Mouse (Mus musculus): ENCODE measurements around the gene Glyat. TPM values are rescaled to one million over a fixed set of nuclear protein-coding genes. Genes with fewer than 3 reads are reported as not detected.

Gene Glyat
- polyA plus RNA-seq (2015; fragmentation: Nextera tagmentation; extraction: Ambion mirVana) = not detected in 2 replicates

DNA sequence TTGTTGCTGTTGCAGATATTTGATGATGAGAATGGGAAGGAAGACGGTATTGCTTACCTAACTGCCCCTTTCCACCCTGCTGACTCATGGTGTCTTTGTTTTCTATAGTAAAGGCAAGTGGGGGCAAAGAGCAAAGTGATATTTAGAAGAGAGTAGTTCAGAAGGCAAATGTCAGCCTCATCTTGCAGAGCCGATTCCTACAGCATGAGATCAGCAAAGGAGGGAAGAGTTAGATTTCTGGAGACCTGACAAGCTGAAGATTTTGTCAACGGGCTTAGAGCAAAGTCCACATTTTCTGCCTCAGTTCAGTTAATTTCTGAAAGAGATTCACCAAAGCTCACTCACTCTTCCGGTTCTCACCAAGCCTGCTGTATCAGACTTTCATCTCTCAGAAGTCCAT lies at the start of gene Glyat:
Gene Glyat (plus strand): TSS at position 133 of the 400 bp plus-strand sequence.
- H3K4me3 ChIP-seq = no peak within 1 kb of the TSS
- no peak within 1 kb of the TSS for H3K9ac ChIP-seq
- H3K4me1 ChIP-seq = no peaks in the 10 kb centered on the region
- no peak for ATAC-seq
- 87% methylated on average over 4 of the region's 4 CpGs for WGBS
- H3K4me2 ChIP-seq = no peak within 1 kb of the TSS
- H3K27ac ChIP-seq = no peak within 1 kb of the TSS
- no peaks in the 10 kb centered on the region for H3K9me3 ChIP-seq (replicated peaks)
- no peaks in the 10 kb centered on the region for H3K36me3 ChIP-seq (ENCODE audit: poor library complexity, severe bottlenecking)
- no peaks in the 10 kb centered on the region for H3K27me3 ChIP-seq

GRCm38 (mm10) chr19:12585310-12585709 lies 47.8 kb upstream of the Glyat start:
- 92% methylated on average over 4 of the region's 4 CpGs for WGBS
- peaks cover 6% of the 10 kb centered on the region for H3K36me3 ChIP-seq (ENCODE audit: poor library complexity, severe bottlenecking)
- H3K4me2 ChIP-seq = no peak overlapping the region
- H3K9ac ChIP-seq = no peak overlapping the region
- H3K27ac ChIP-seq = no peak overlapping the region
- H3K4me3 ChIP-seq = no peak overlapping the region
- H3K27me3 ChIP-seq = no peaks in the 10 kb centered on the region
- no peaks in the 10 kb centered on the region for H3K4me1 ChIP-seq
- no peaks in the 10 kb centered on the region for H3K9me3 ChIP-seq (replicated peaks)
- ATAC-seq = no peak

GRCm38 (mm10) chr19:12591908-12592307 lies 41.2 kb upstream of the Glyat start:
- no peak overlapping the region for H3K4me3 ChIP-seq
- ATAC-seq = peak; percentile 63
- no peak overlapping the region for H3K27ac ChIP-seq
- no peak overlapping the region for H3K4me2 ChIP-seq
- H3K9ac ChIP-seq = no peak overlapping the region
- peaks cover 3% of the 10 kb centered on the region; the same call in 1 of the 2 replicates for H3K27me3 ChIP-seq
- peaks cover 11% of the 10 kb centered on the region; the same call in 1 of the 2 replicates for H3K4me1 ChIP-seq
- WGBS = 6% methylated on average over 1 of the region's 1 CpGs
- no peaks in the 10 kb centered on the region for H3K9me3 ChIP-seq (replicated peaks)
- peaks cover 2% of the 10 kb centered on the region for H3K36me3 ChIP-seq (ENCODE audit: poor library complexity, severe bottlenecking)

DNA sequence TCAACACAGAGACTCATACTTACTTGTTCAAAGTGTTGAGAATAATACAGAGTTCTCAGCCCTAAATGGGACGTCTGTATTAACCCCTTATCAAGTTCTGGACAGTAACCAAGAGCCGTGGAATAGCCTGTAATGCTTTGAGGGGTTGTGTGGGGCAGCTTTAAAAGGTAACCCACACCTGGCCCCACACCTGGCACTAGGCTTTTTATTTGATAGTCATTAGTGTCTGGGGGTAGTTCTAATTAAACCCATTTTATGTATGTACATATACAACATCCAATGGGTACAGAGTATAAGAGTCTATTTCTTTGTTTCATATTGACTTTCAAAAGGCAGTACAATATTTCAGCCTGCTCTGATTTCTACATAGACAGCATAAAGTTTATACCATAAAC lies 38.0 kb upstream of the Glyat start:
- peak overlapping the region; percentile 63 for H3K4me3 ChIP-seq
- H3K27ac ChIP-seq = no peak overlapping the region; the same call in 1 of the 2 replicates
- no peaks in the 10 kb centered on the region for H3K36me3 ChIP-seq (ENCODE audit: poor library complexity, severe bottlenecking)
- H3K9ac ChIP-seq = no peak overlapping the region
- peaks cover 11% of the 10 kb centered on the region; the same call in 1 of the 2 replicates for H3K4me1 ChIP-seq
- no peaks in the 10 kb centered on the region for H3K9me3 ChIP-seq (replicated peaks)
- peaks cover 5% of the 10 kb centered on the region; the same call in 1 of the 2 replicates for H3K27me3 ChIP-seq
- H3K4me2 ChIP-seq = peak overlapping the region; percentile 98
- WGBS = 51% methylated on average over 2 of the region's 2 CpGs
- ATAC-seq = no peak; the same call in 1 of the 2 replicates

DNA sequence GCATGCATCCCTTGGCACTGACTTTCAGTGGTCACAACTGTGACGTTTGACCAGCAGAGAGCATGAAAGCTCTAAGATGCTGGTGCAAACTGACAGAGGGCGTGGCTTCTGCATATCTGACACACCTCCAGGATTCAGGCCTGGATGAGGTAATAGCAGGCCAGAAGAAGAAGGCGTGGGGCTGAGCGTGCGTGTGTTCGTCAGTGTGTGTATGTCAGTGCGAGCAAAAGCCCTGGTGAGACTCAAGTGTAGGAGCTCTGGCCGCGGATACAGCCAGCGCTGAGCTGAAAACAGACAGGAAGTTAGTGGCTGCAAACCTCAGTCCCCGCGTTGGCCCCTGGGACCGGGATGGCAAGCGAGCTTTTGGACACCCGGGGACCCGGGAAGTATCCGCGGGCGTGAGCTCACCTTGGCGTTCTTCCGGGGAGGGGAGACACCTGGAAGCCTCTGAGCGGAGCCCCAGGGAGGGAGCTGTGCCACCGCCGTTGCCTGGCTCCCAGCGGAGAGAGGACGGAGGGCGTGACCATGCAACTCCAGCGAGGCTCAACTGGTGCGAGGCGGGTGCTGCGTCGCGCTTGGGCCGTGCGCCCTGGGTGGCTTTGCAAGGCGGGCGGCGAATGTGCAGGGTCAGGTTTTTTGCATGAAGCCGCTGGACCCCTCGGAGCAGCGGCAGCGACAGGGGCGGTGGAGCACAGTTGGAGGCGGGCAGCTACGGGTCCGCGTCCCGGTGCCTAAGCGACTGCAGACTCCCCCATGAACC lies 37.4 kb upstream of the Glyat start:
- Histone ChIP-seq H3K27me3 (peaks cover 5% of the 10 kb centered on the region; the same call in 1 of the 2 replicates), H3K4me3 (peak overlapping the region; percentile 63), H3K36me3 (ENCODE audit: poor library complexity, severe bottlenecking) (no peaks in the 10 kb centered on the region), H3K4me2 (peak overlapping the region; percentile 98), H3K9ac (peak overlapping the region; percentile 75), H3K4me1 (peaks cover 11% of the 10 kb centered on the region; the same call in 1 of the 2 replicates), H3K9me3 (replicated peaks) (no peaks in the 10 kb centered on the region), H3K27ac (no peak overlapping the region; the same call in 1 of the 2 replicates)
- under 1% methylated on average over 49 of the region's 49 CpGs for WGBS
- ATAC-seq = peak; percentile 89

DNA sequence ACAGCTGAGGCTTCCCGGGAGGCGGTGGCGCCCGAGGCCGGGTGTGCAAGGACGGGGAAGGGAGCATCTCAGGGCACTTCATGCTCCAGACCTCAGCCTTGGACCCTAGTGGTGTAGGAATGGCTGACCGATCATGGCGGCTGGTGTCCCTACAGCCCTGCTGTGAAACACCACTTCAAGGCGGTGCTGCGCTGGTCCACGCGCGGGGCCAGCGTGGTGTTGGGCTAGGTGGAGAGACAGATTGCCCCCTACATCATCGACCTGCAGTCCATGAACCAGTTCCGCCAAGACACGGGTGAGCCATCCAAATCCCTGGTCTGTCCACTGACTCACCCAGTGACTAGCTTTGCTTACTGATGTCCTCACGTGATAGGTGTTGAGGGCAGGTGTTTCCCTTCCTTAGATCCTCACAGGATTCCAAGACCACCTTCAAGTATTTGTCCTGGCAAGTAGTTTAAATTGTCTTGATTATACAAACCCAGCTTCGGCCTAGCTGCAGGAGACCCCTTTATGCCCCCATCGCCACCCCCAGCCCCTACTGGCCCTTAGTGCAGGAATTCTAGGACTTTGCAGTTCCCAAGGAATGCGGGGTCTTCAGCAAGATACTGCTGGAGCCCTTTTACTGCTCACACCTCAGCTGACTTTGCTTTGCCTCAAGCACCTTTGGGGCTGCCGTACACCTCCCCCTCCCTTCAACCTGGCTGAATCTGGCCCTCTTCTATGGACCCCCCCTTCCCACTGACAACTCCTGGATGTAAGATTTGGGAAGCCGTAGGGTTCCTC lies 36.6 kb upstream of the Glyat start:
- H3K9me3 ChIP-seq (replicated peaks) = no peaks in the 10 kb centered on the region
- H3K4me2 ChIP-seq = peak overlapping the region; percentile 98
- H3K4me3 ChIP-seq = peak overlapping the region; percentile 63
- ATAC-seq = peak; percentile 66
- H3K36me3 ChIP-seq (ENCODE audit: poor library complexity, severe bottlenecking) = no peaks in the 10 kb centered on the region
- peaks cover 11% of the 10 kb centered on the region; the same call in 1 of the 2 replicates for H3K4me1 ChIP-seq
- H3K27ac ChIP-seq = no peak overlapping the region
- peak overlapping the region; percentile 75 for H3K9ac ChIP-seq
- WGBS = 16% methylated on average over 23 of the region's 23 CpGs
- peaks cover 5% of the 10 kb centered on the region; the same call in 1 of the 2 replicates for H3K27me3 ChIP-seq

DNA sequence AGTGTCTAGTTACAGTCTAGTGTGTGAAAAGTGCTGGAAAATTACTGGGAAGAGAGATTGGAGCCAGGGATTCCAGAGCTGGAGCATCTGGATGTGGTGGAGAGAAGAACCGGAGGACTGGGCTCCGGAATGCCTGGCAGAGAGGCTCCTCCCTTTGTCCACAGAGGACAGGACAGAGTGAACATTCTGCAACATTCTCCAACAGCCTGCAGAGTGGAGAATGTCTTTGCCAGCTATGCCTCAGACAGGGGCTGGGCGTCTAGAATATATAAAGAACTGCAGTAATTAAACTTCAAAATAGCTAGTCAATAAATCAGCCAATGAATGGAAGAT lies 36.1 kb upstream of the Glyat start:
- Histone ChIP-seq H3K27me3 (peaks cover 5% of the 10 kb centered on the region; the same call in 1 of the 2 replicates), H3K27ac (no peak overlapping the region), H3K4me1 (peaks cover 11% of the 10 kb centered on the region; the same call in 1 of the 2 replicates), H3K4me2 (peak overlapping the region; percentile 98), H3K4me3 (0 out of 2 replicates have a peak overlapping the region, but pooled peaks have one; percentile 63), H3K9me3 (replicated peaks) (no peaks in the 10 kb centered on the region), H3K9ac (no peak overlapping the region), H3K36me3 (ENCODE audit: poor library complexity, severe bottlenecking) (no peaks in the 10 kb centered on the region)
- 83% methylated on average over 3 of the region's 3 CpGs for WGBS
- no peak for ATAC-seq

GRCm38 (mm10) chr19:12598674-12599073 lies 34.4 kb upstream of the Glyat start:
- Histone ChIP-seq H3K27ac (no peak overlapping the region), H3K27me3 (peaks cover 5% of the 10 kb centered on the region; the same call in 1 of the 2 replicates), H3K9ac (no peak overlapping the region), H3K9me3 (replicated peaks) (no peaks in the 10 kb centered on the region), H3K36me3 (ENCODE audit: poor library complexity, severe bottlenecking) (no peaks in the 10 kb centered on the region), H3K4me1 (peaks cover 11% of the 10 kb centered on the region; the same call in 1 of the 2 replicates), H3K4me3 (no peak overlapping the region), H3K4me2 (no peak overlapping the region)
- 71% methylated on average over 3 of the region's 3 CpGs for WGBS
- no peak for ATAC-seq

DNA sequence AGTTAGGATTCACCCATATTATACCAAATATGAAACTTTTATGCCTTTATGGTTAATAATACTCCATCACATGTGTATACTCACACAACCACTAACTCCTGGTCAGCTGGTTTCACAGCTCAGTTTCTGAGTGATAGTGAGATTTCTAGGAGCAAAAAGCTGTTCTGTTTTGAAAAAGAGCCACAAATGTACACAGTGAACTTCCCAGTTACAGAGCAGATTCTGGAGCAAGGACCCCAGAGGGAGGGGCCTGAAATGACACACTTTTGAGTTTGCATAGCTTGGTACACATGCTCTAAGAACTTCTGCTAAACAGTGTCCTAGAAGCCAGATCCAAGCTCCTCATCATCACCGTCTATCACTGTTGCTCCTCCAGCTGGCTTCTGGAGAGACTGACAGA lies 33.4 kb upstream of the Glyat start, which contains the start of gene Gm4952:
Gene Gm4952 (plus strand): TSS at position 301 of the 400 bp plus-strand sequence.
- Histone ChIP-seq H3K9me3 (replicated peaks) (no peaks in the 10 kb centered on the region), H3K27ac (no peak within 1 kb of the TSS), H3K4me2 (no peak within 1 kb of the TSS), H3K9ac (no peak within 1 kb of the TSS), H3K27me3 (peaks cover 5% of the 10 kb centered on the region; the same call in 1 of the 2 replicates), H3K36me3 (ENCODE audit: poor library complexity, severe bottlenecking) (no peaks in the 10 kb centered on the region), H3K4me3 (no peak within 1 kb of the TSS), H3K4me1 (peaks cover 11% of the 10 kb centered on the region; the same call in 1 of the 2 replicates)
- no peak for ATAC-seq
- 73% methylated on average over 1 of the region's 1 CpGs for WGBS

DNA sequence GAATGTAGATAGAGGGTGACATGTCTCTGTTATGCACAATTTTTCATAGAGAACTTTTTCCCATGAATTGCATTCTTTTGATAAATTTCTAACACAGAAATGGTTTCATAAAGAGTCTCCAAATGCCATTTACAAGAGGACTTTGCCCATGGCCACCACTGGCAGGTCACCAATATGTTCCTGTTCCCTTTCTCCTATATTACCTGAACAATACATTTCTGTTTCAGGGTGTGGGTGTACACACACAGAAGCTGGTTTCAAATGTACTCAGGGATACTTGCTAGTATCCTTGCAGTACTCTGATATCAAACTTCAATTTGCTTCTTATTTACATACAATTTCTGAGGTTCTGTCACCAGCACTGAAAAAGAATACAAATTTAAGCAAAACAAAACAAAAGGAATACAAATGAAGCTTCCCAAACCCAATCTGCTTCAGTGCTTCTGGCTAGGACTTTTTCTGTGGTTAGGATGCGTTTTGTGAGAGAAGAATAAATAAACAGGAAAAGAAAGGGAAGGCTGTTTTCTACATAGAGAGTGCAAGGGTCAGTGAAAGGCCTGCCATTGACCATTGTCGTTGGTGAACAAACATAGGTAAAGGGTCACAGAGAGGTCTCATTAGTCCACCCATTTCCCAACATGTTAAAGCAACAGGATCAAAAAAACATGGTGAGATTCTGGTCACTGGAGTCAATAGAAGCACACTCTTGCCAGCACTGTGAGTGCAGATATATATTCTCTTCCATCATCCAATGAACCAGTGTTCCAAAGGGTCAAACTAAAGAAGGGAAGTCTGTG lies 32.2 kb upstream of the Glyat start:
- Histone ChIP-seq H3K27ac (no peak overlapping the region), H3K4me3 (no peak overlapping the region), H3K27me3 (peaks cover 5% of the 10 kb centered on the region; the same call in 1 of the 2 replicates), H3K4me2 (no peak overlapping the region), H3K9ac (no peak overlapping the region), H3K4me1 (peaks cover 6% of the 10 kb centered on the region; the same call in 1 of the 2 replicates), H3K36me3 (ENCODE audit: poor library complexity, severe bottlenecking) (no peaks in the 10 kb centered on the region), H3K9me3 (replicated peaks) (no peaks in the 10 kb centered on the region)
- 51% methylated on average over 2 of the region's 2 CpGs for whole genome bisulfite sequencing
- ATAC-seq = no peak

DNA sequence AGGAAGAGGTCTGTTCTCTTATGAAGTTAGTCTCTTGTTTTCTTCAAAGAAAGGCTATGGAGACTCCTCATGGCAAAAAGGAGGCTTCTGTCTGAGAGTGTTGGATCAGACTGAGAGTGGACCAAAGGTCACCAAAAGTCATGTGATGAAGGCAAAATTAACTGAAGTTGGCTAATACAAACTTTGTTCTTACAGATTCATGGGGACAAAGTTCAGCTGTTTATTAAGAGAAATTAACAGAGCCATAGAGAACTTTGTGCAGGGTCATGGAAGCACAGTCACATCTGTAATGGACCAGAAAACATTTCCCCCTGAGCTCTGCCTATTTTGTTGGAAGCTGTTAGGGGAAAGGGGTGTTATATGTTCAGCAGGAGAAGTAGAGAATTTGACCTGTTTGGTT lies 24.8 kb upstream of the Glyat start:
- no peak for ATAC-seq

More for the DNA sequence above, 24.8 kb upstream of the Glyat start:
- Histone ChIP-seq H3K27ac (no peak overlapping the region), H3K27me3 (no peaks in the 10 kb centered on the region), H3K4me2 (no peak overlapping the region), H3K9me3 (replicated peaks) (no peaks in the 10 kb centered on the region), H3K4me1 (no peaks in the 10 kb centered on the region), H3K9ac (no peak overlapping the region), H3K36me3 (ENCODE audit: poor library complexity, severe bottlenecking) (no peaks in the 10 kb centered on the region), H3K4me3 (no peak overlapping the region)
